Mouse (Mus musculus) stomach, postnatal 0 days (tissue): ENCODE measurements around the gene Rbbp8nl.

ENCODE experiments used
- CTCF ChIP-seq: IDR thresholded peaks from 2 replicates; pipeline ENCODE4 v1.5.1; 2016; ENCODE audit warnings: antibody characterized with exemption, low read depth, mild to moderate bottlenecking, moderate library complexity
- EP300 ChIP-seq: optimal IDR thresholded peaks from 2 replicates; pipeline ENCODE3; 2016; ENCODE audit warnings: antibody characterized with exemption

DNA sequence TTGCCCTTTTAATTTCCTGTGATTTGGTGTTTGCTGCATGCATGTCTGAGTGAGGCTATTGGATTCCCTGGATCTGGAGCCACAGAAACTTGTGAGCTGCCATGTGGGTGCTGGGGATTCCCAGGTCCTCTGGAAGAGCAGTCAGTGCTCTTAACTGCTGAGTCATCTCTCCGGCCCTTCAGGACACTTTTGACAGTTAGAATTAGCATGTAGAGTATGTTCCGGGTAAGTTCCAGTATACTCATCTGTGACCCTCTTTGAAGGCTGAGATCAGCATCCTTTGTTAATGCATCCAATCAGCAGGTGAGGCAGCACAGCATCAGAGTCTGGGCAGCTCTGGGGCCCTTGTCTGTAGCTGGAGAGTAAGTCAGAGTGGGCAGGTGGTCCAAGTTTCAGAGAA is 10.6 kb upstream of the Rbbp8nl start:
- TF ChIP-seq EP300 (no peak), CTCF (no peak)
